Comparison of ENCODE assay signal across 8 mouse cellular contexts in the genomic region with DNA sequence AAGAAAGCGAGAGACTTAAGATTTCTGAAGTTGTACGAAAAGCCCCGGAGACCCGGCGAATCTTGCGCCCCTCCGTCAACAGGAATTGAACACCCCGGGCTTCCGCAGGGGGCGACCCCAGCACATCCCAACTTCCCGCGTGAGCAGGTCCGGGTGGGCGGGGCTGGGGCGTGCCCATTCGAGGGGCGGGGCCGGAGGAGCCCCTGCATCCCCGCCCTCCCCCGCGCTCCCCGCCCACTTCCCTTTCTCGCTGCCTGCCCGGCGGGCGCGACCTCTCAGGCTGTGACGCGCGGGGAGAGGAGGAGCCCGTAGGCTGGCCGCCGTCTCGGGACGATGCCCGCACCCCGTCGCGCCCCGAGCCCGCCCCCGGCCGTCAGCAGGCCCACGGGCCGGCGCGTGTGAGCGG.
DNase-seq lines count a peak whose midpoint lies in the region; ATAC-seq and TF ChIP-seq lines count a peak whose summit lies in the region.

No protein-coding gene starts in this region.

- H3K27me3 ChIP-seq in heart, embryonic 12.5 days (replicated peaks) = no peaks in the 10 kb centered on the region
- H3K27me3 ChIP-seq in kidney, embryonic 16.5 days (ENCODE audit: insufficient read depth, low read length) = no peaks in the 10 kb centered on the region
- no peaks in the 10 kb centered on the region for H3K27me3 ChIP-seq in liver, embryonic 11.5 days (replicated peaks; ENCODE audit: control insufficient read depth, insufficient read depth, low read length)
- no peaks in the 10 kb centered on the region for H3K27me3 ChIP-seq in myocyte (ENCODE audit: control insufficient read depth, insufficient read depth, insufficient read length)

- TF ChIP-seq CTCF in brain, embryonic 14.5 days (IDR thresholded peaks at IDR 0.05; ENCODE audit: borderline replicate concordance, extremely low read depth, insufficient read depth, insufficient read length) = no peak

- H3K36me3 ChIP-seq in heart, embryonic 12.5 days = no peaks in the 10 kb centered on the region
- H3K36me3 ChIP-seq in kidney, embryonic 16.5 days (ENCODE audit: insufficient read depth, low read length) = no peaks in the 10 kb centered on the region
- no peaks in the 10 kb centered on the region for H3K36me3 ChIP-seq in liver, embryonic 11.5 days (ENCODE audit: control insufficient read depth, insufficient read depth, low read length)
- H3K36me3 ChIP-seq in myocyte (ENCODE audit: control insufficient read depth, insufficient read depth) = no peaks in the 10 kb centered on the region

- peak overlapping the region; percentile 87 for H3K9ac ChIP-seq in heart, embryonic 12.5 days
- peak overlapping the region; percentile 81 for H3K9ac ChIP-seq in kidney, embryonic 16.5 days (replicated peaks; ENCODE audit: low read length)
- peak overlapping the region; percentile 69 for H3K9ac ChIP-seq in liver, embryonic 11.5 days (ENCODE audit: low read depth, low read length)

- DNase-seq in CD4-positive, CD25-positive, alpha-beta regulatory T cell, adult 2 months (ENCODE audit: low read depth, low spot score) = peak; percentile 92
- DNase-seq in brain, embryonic 14.5 days (ENCODE audit: low read depth) = peak; percentile 95
- DNase-seq in liver, embryonic 11.5 days (ENCODE audit: low spot score) = peak; percentile 95
- peak; percentile 88 to 94 for DNase-seq in spleen, postnatal 4 days (ENCODE audit: low spot score in 2 of 2)

- 0 out of 2 replicates have a peak, but pooled peaks have one; percentile 14 for TF ChIP-seq POLR2A in brain, embryonic 14.5 days (IDR thresholded peaks at IDR 0.05; ENCODE audit: borderline replicate concordance, extremely low read depth, insufficient read depth, insufficient read length, poor library complexity, severe bottlenecking)
- TF ChIP-seq POLR2A in myocyte (IDR thresholded peaks at IDR 0.05; ENCODE audit: insufficient read length, low read depth) = peak; percentile 57

- peak overlapping the region; percentile 60 for H3K27ac ChIP-seq in heart, embryonic 12.5 days (ENCODE audit: poor library complexity, severe bottlenecking)
- H3K27ac ChIP-seq in kidney, embryonic 16.5 days (ENCODE audit: low read length) = peak overlapping the region; percentile 79
- H3K27ac ChIP-seq in liver, embryonic 11.5 days (ENCODE audit: low read depth, low read length) = 0 out of 2 replicates have a peak overlapping the region, but pooled peaks have one; percentile 26

- peak overlapping the region; percentile 73 for H3K4me3 ChIP-seq in heart, embryonic 12.5 days
- H3K4me3 ChIP-seq in kidney, embryonic 16.5 days (ENCODE audit: low read length) = peak overlapping the region; percentile 81
- peak overlapping the region; percentile 75 for H3K4me3 ChIP-seq in liver, embryonic 11.5 days (ENCODE audit: low read depth, low read length)
- H3K4me3 ChIP-seq in myocyte = peak overlapping the region; percentile 62

- H3K9me3 ChIP-seq in heart, embryonic 12.5 days (replicated peaks) = no peaks in the 10 kb centered on the region
- no peaks in the 10 kb centered on the region for H3K9me3 ChIP-seq in kidney, embryonic 16.5 days (ENCODE audit: low read length)
- H3K9me3 ChIP-seq in liver, embryonic 11.5 days (ENCODE audit: control insufficient read depth, low read length) = no peaks in the 10 kb centered on the region

- peak; percentile 80 for ATAC-seq in erythroblast, adult 5-6 weeks (replicated peaks; ENCODE audit: low FRiP score, poor library complexity, severe bottlenecking)
- ATAC-seq in heart, embryonic 12.5 days (ENCODE audit: insufficient number of reproducible peaks, low FRiP score) = peak; percentile 95
- peak; percentile 96 for ATAC-seq in kidney, embryonic 16.5 days (ENCODE audit: low FRiP score, low TSS enrichment)
- ATAC-seq in liver, embryonic 11.5 days (replicated peaks; ENCODE audit: low FRiP score) = peak; percentile 96

- peaks cover 31% of the 10 kb centered on the region for H3K4me1 ChIP-seq in heart, embryonic 12.5 days (replicated peaks)
- H3K4me1 ChIP-seq in kidney, embryonic 16.5 days (ENCODE audit: insufficient read depth, low read length) = peaks cover 32% of the 10 kb centered on the region
- H3K4me1 ChIP-seq in liver, embryonic 11.5 days (replicated peaks; ENCODE audit: control insufficient read depth, insufficient read depth, low read length) = peaks cover 17% of the 10 kb centered on the region

- peak overlapping the region; percentile 74 for H3K4me2 ChIP-seq in heart, embryonic 12.5 days
- peak overlapping the region; percentile 87 for H3K4me2 ChIP-seq in kidney, embryonic 16.5 days (replicated peaks; ENCODE audit: low read depth, low read length)
- peak overlapping the region; percentile 78 for H3K4me2 ChIP-seq in liver, embryonic 11.5 days
- peak overlapping the region; percentile 63 for H3K4me2 ChIP-seq in myocyte (ENCODE audit: low read depth)

- under 1% methylated on average over 44 of the region's 48 CpGs for WGBS in heart, embryonic 12.5 days
- WGBS in kidney, embryonic 16.5 days = 1% methylated on average over 43 of the region's 48 CpGs
- under 1% methylated on average over 41 of the region's 48 CpGs for WGBS in liver, embryonic 11.5 days

- H3ac ChIP-seq in myocyte (ENCODE audit: control insufficient read depth, insufficient read length) = peak overlapping the region; percentile 22

- peaks cover 40% of the 10 kb centered on the region for H3K79me2 ChIP-seq in myocyte (ENCODE audit: control insufficient read depth, insufficient read depth)

TF ChIP-seq in myocyte, 11 proteins besides CTCF, POLR2A, EP300 and RAD21:
- TF ChIP-seq MYOD1 (IDR thresholded peaks at IDR 0.05; ENCODE audit: control insufficient read depth in 1 of 3, insufficient read length in 2 of 3, low read depth in 2 of 3) (no peak), SRF (IDR thresholded peaks at IDR 0.05; ENCODE audit: control insufficient read depth, insufficient read length, low read depth) (no peak), CEBPB (IDR thresholded peaks at IDR 0.05; ENCODE audit: insufficient read depth, poor library complexity, severe bottlenecking) (no peak), USF1 (IDR thresholded peaks at IDR 0.05; ENCODE audit: low read depth) (no peak), MYOG (IDR thresholded peaks at IDR 0.05; ENCODE audit: control insufficient read depth in 1 of 3, insufficient read depth in 1 of 3, insufficient read length in 2 of 3, low read depth in 2 of 3) (no peak), POLR2AphosphoS2 (IDR thresholded peaks at IDR 0.05; ENCODE audit: insufficient read length, low read depth) (no peak), MAX (IDR thresholded peaks at IDR 0.05; ENCODE audit: low read depth) (no peak), E2F4 (IDR thresholded peaks at IDR 0.05; ENCODE audit: insufficient read depth) (no peak), TCF3 (IDR thresholded peaks at IDR 0.05; ENCODE audit: insufficient read length, low read depth) (no peak), REST (IDR thresholded peaks at IDR 0.05; ENCODE audit: insufficient read depth, insufficient read length) (no peak), TCF12 (IDR thresholded peaks at IDR 0.05; ENCODE audit: insufficient read depth, poor library complexity, severe bottlenecking) (no peak)

Comparison
In these comparisons a context has a peak if more than half of its experiments do, and no peak if none do; other contexts are left out.
1. Peak in every context shown above with its lines: DNase-seq, ATAC-seq, H3K4me3 ChIP-seq and H3K27ac ChIP-seq.
2. H3K27ac ChIP-seq: peak in every context shown above with its lines; median percentile 79 in kidney, embryonic 16.5 days; 60 in heart, embryonic 12.5 days; 26 in liver, embryonic 11.5 days.